Mouse (Mus musculus): ENCODE measurements around the gene Mrtfa.
A peak's percentile ranks its signal among the peaks of the same experiment; 100 is the strongest.

Mrtfa gene

GRCm38 (mm10) chr15:81155845-81156244, 34.7 kb downstream of the Mrtfa start:
- no peak for DNase-seq (ENCODE audit: low read depth)

- DNase-seq (ENCODE audit: low read depth) = no peak
Observed at GRCm38 (mm10) chr15:81154846-81155624, 35.5 kb downstream of the Mrtfa start.

GRCm38 (mm10) chr15:81141956-81142576, 48.5 kb downstream of the Mrtfa start:
- DNase-seq (ENCODE audit: low read depth) = peak; percentile 48

GRCm38 (mm10) chr15:81140004-81140403, 50.6 kb downstream of the Mrtfa start:
- DNase-seq (ENCODE audit: low read depth) = no peak

- DNase-seq (ENCODE audit: low read depth) = no peak
Observed at GRCm38 (mm10) chr15:81137298-81137697, 53.3 kb downstream of the Mrtfa start.

GRCm38 (mm10) chr15:81133781-81134180, 56.8 kb downstream of the Mrtfa start:
- DNase-seq (ENCODE audit: low read depth) = no peak

GRCm38 (mm10) chr15:81131152-81131551, 59.4 kb downstream of the Mrtfa start:
- DNase-seq (ENCODE audit: low read depth) = no peak

- no peak for DNase-seq (ENCODE audit: low read depth)
Observed at GRCm38 (mm10) chr15:81129970-81130369, 60.6 kb downstream of the Mrtfa start.

- no peak for DNase-seq (ENCODE audit: low read depth)
Observed at GRCm38 (mm10) chr15:81128155-81128838, 62.3 kb downstream of the Mrtfa start.

GRCm38 (mm10) chr15:81124282-81124681, 66.3 kb downstream of the Mrtfa start:
- DNase-seq (ENCODE audit: low read depth) = no peak

- DNase-seq (ENCODE audit: low read depth) = no peak
Observed at GRCm38 (mm10) chr15:81123122-81123521, 67.4 kb downstream of the Mrtfa start.

- DNase-seq (ENCODE audit: low read depth) = no peak
Observed at GRCm38 (mm10) chr15:81122535-81122934, 68.0 kb downstream of the Mrtfa start.

GRCm38 (mm10) chr15:81122078-81122477, 68.5 kb downstream of the Mrtfa start:
- DNase-seq (ENCODE audit: low read depth) = no peak

- no peak for DNase-seq (ENCODE audit: low read depth)
Observed at GRCm38 (mm10) chr15:81120946-81121345, 69.6 kb downstream of the Mrtfa start.

- DNase-seq (ENCODE audit: low read depth) = no peak
Observed at GRCm38 (mm10) chr15:81120140-81120539, 70.4 kb downstream of the Mrtfa start.

- no peak for DNase-seq (ENCODE audit: low read depth)
Observed at GRCm38 (mm10) chr15:81118226-81118625, 72.3 kb downstream of the Mrtfa start.

GRCm38 (mm10) chr15:81112589-81112988, 78.0 kb downstream of the Mrtfa start:
- no peak for DNase-seq (ENCODE audit: low read depth)

- DNase-seq (ENCODE audit: low read depth) = no peak
Observed at GRCm38 (mm10) chr15:81110315-81110714, 80.2 kb downstream of the Mrtfa start.

- no peak for DNase-seq (ENCODE audit: low read depth)
Observed at GRCm38 (mm10) chr15:81105962-81106361, 84.6 kb downstream of the Mrtfa start.

- DNase-seq (ENCODE audit: low read depth) = peak; percentile 65
Observed at GRCm38 (mm10) chr15:81104585-81105259, 85.8 kb downstream of the Mrtfa start.

- no peak for DNase-seq (ENCODE audit: low read depth)
Observed at GRCm38 (mm10) chr15:81103500-81103899, 87.1 kb downstream of the Mrtfa start.

- no peak for DNase-seq (ENCODE audit: low read depth)
Observed at GRCm38 (mm10) chr15:81102274-81102879, 88.2 kb downstream of the Mrtfa start.

Measured in c-Kit-positive CD71-negative TER-119-negative erythroid progenitor cells, embryonic 14.5 days (primary cell).